Mouse (Mus musculus) cerebellum, adult 2 months (tissue): ENCODE data around the gene Rwdd3.

ENCODE experiments used
- CTCF ChIP-seq: fragments of 200-500 bp; IDR thresholded peaks from 2 replicates; pipeline ENCODE4 v1.5.1; 2011; ENCODE audit warnings: low read depth, mild to moderate bottlenecking, control low read depth, low read length, moderate library complexity, borderline replicate concordance; ENCODE audit not compliant: insufficient read depth
- POLR2A ChIP-seq: fragments of 200-500 bp; IDR thresholded peaks from 2 replicates; pipeline ENCODE4 v1.6.1; 2011; ENCODE audit warnings: low read length, control low read depth, borderline replicate concordance; ENCODE audit not compliant: insufficient read depth

- no peak for TF ChIP-seq CTCF
- no peak for TF ChIP-seq POLR2A
These were observed 4.5 kb upstream of the Rwdd3 start for GRCm38 (mm10) chr3:121176011-121176410.
